Mouse (Mus musculus) adrenal gland, postnatal 14 days (tissue): ENCODE results near the gene Mpc1. TPM values are rescaled to one million over a fixed set of nuclear protein-coding genes. Genes with fewer than 3 reads are reported as not detected.
A peak's percentile ranks its signal among the peaks of the same experiment; 100 is the strongest.

ENCODE experiments used
- DNase-seq: peaks from one replicate; pipeline ENCODE4 v3.0.0; 2021; ENCODE audit warnings: mixed read lengths
- long read RNA-seq, 2 experiments: library from polyadenylated mRNA; stranded (forward); transcript quantifications; one replicate each; pipeline ENCODE4 v2.0.0; 2021
- total RNA-seq: library from RNA; stranded (reverse); gene quantifications from 2 replicates; pipeline ENCODE4 v1.2.3, GENCODE M21; 2021

Mpc1 gene
- total RNA-seq: 356 and 378 TPM in 2 replicates
- long read RNA-seq, experiment 1, partial matches to known transcripts: 1 of 264 reads
- long read RNA-seq, experiment 1, other reads (novel, unspliced or antisense): 262 of 264 reads
- long read RNA-seq, experiment 2, partial matches to known transcripts: 278 of 293 reads
- long read RNA-seq, experiment 2, other reads (novel, unspliced or antisense): 10 of 293 reads

- DNase-seq: peak; percentile 88
Observed at GRCm38 (mm10) chr17:8282821-8283525, at the start of gene Mpc1. Gene Mpc1 (plus strand): TSS chr17:8282904.

- DNase-seq: no peak
Observed at GRCm38 (mm10) chr17:8233618-8234214, 49.0 kb upstream of the Mpc1 start.

- no peak for DNase-seq
Observed at GRCm38 (mm10) chr17:8234537-8234936, 48.2 kb upstream of the Mpc1 start.

- no peak for DNase-seq
Observed at GRCm38 (mm10) chr17:8235743-8236142, 47.0 kb upstream of the Mpc1 start, which contains the start of gene Ccr6. Gene Ccr6 (plus strand): TSS chr17:8236043.

- DNase-seq: no peak
Observed at GRCm38 (mm10) chr17:8238012-8238710, 44.5 kb upstream of the Mpc1 start.

GRCm38 (mm10) chr17:8239561-8239960, 43.1 kb upstream of the Mpc1 start:
- DNase-seq: no peak

GRCm38 (mm10) chr17:8240517-8240916, 42.2 kb upstream of the Mpc1 start:
- no peak for DNase-seq

GRCm38 (mm10) chr17:8241645-8242044, 41.1 kb upstream of the Mpc1 start:
- DNase-seq: no peak

GRCm38 (mm10) chr17:8242186-8242585, 40.5 kb upstream of the Mpc1 start:
- DNase-seq: no peak

- no peak for DNase-seq
Observed at GRCm38 (mm10) chr17:8244124-8244523, 38.6 kb upstream of the Mpc1 start.

- DNase-seq: no peak
Observed at GRCm38 (mm10) chr17:8246102-8246754, 36.5 kb upstream of the Mpc1 start.

GRCm38 (mm10) chr17:8251704-8252103, 31.0 kb upstream of the Mpc1 start:
- DNase-seq: no peak

- DNase-seq: no peak
Observed at GRCm38 (mm10) chr17:8254268-8254667, 28.4 kb upstream of the Mpc1 start.

GRCm38 (mm10) chr17:8254914-8255313, 27.8 kb upstream of the Mpc1 start:
- no peak for DNase-seq

- no peak for DNase-seq
Observed at GRCm38 (mm10) chr17:8255583-8255982, 27.1 kb upstream of the Mpc1 start.

- DNase-seq: no peak
Observed at GRCm38 (mm10) chr17:8256982-8257381, 25.7 kb upstream of the Mpc1 start.

GRCm38 (mm10) chr17:8264638-8265037, 18.1 kb upstream of the Mpc1 start:
- DNase-seq: peak; percentile 62

GRCm38 (mm10) chr17:8272054-8272749, 10.5 kb upstream of the Mpc1 start:
- DNase-seq: peak; percentile 32

- DNase-seq: no peak
Observed at GRCm38 (mm10) chr17:8272951-8273350, 9.8 kb upstream of the Mpc1 start.

- DNase-seq: no peak
Observed at GRCm38 (mm10) chr17:8276071-8276470, 6.6 kb upstream of the Mpc1 start.

GRCm38 (mm10) chr17:8276680-8277079, 6.0 kb upstream of the Mpc1 start:
- no peak for DNase-seq

GRCm38 (mm10) chr17:8277266-8277665, 5.4 kb upstream of the Mpc1 start:
- no peak for DNase-seq
